Mouse (Mus musculus): ENCODE measurements at regions not wholly inside any gene's neighbourhood (a gene's known extent, or its start where the extent isn't known, plus 50 kb on each side); places are given as distances from the start of the nearest gene placed in this dataset.

DNA sequence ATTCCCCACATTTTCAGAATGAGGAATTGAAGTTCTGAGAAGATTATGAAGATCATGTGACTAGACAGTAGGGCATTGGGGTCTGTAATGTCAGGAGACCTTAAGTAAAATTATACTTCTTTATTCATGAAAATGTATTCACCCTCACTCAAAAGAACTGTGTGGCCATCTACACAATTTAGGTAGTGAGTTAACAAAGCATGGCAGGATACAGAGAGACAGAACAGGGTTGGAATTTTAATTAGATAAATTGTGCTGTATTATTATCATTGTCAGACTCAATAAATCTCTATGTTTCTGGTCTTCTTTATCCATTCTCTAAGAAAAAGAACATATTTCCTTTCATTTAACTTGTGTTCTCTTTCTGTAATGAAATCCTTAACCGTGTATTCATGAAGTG lies 363.5 kb upstream of the Fam98a start:
- Histone ChIP-seq H3K27me3 (replicated peaks; ENCODE audit: control insufficient read depth, insufficient read depth, low read length) (no peaks in the 10 kb centered on the region), H3K9ac (replicated peaks; ENCODE audit: low read depth, low read length) (no peak overlapping the region), H3K4me1 (replicated peaks; ENCODE audit: control insufficient read depth, insufficient read depth, low read length) (no peaks in the 10 kb centered on the region), H3K9me3 (ENCODE audit: control insufficient read depth, low read length) (no peaks in the 10 kb centered on the region), H3K36me3 (ENCODE audit: control insufficient read depth, insufficient read depth) (no peaks in the 10 kb centered on the region), H3K4me3 (replicated peaks; ENCODE audit: low read length) (no peak overlapping the region), H3K27ac (ENCODE audit: low read length) (no peak overlapping the region), H3K4me2 (ENCODE audit: low read length) (no peak overlapping the region)
- ATAC-seq = no peak
- 81% methylated on average over 1 of the region's 1 CpGs for WGBS

GRCm38 (mm10) chr17:75907085-75907484 lies 355.3 kb upstream of the Fam98a start:
- H3K36me3 ChIP-seq (ENCODE audit: control insufficient read depth, insufficient read depth) = no peaks in the 10 kb centered on the region
- H3K4me2 ChIP-seq (ENCODE audit: low read length) = no peak overlapping the region
- no peak for ATAC-seq
- H3K9ac ChIP-seq (replicated peaks; ENCODE audit: low read depth, low read length) = no peak overlapping the region
- H3K4me3 ChIP-seq (replicated peaks; ENCODE audit: low read length) = no peak overlapping the region
- no peaks in the 10 kb centered on the region for H3K27me3 ChIP-seq (replicated peaks; ENCODE audit: control insufficient read depth, insufficient read depth, low read length)
- H3K9me3 ChIP-seq (ENCODE audit: control insufficient read depth, low read length) = no peaks in the 10 kb centered on the region
- WGBS = 86% methylated on average over 3 of the region's 3 CpGs
- H3K4me1 ChIP-seq (replicated peaks; ENCODE audit: control insufficient read depth, insufficient read depth, low read length) = no peaks in the 10 kb centered on the region
- H3K27ac ChIP-seq (ENCODE audit: low read length) = no peak overlapping the region

- H3K4me2 ChIP-seq (ENCODE audit: low read length) = no peak overlapping the region
- no peak overlapping the region for H3K27ac ChIP-seq (ENCODE audit: low read length)
- H3K4me3 ChIP-seq (replicated peaks; ENCODE audit: low read length) = no peak overlapping the region
- no peaks in the 10 kb centered on the region for H3K36me3 ChIP-seq (ENCODE audit: control insufficient read depth, insufficient read depth)
- H3K9me3 ChIP-seq (ENCODE audit: control insufficient read depth, low read length) = no peaks in the 10 kb centered on the region
- 63% methylated on average over 3 of the region's 3 CpGs for WGBS
- H3K27me3 ChIP-seq (replicated peaks; ENCODE audit: control insufficient read depth, insufficient read depth, low read length) = no peaks in the 10 kb centered on the region
- H3K9ac ChIP-seq (replicated peaks; ENCODE audit: low read depth, low read length) = no peak overlapping the region
- ATAC-seq = no peak
- H3K4me1 ChIP-seq (replicated peaks; ENCODE audit: control insufficient read depth, insufficient read depth, low read length) = no peaks in the 10 kb centered on the region
Measured at GRCm38 (mm10) chr17:75906643-75907042, 354.9 kb upstream of the Fam98a start.

- Histone ChIP-seq H3K27me3 (replicated peaks; ENCODE audit: control insufficient read depth, insufficient read depth, low read length) (no peaks in the 10 kb centered on the region), H3K9me3 (ENCODE audit: control insufficient read depth, low read length) (no peaks in the 10 kb centered on the region), H3K4me1 (replicated peaks; ENCODE audit: control insufficient read depth, insufficient read depth, low read length) (no peaks in the 10 kb centered on the region), H3K27ac (ENCODE audit: low read length) (no peak overlapping the region), H3K4me2 (ENCODE audit: low read length) (no peak overlapping the region), H3K4me3 (replicated peaks; ENCODE audit: low read length) (no peak overlapping the region), H3K9ac (replicated peaks; ENCODE audit: low read depth, low read length) (no peak overlapping the region), H3K36me3 (ENCODE audit: control insufficient read depth, insufficient read depth) (no peaks in the 10 kb centered on the region)
- WGBS = 84% methylated on average over 6 of the region's 6 CpGs
- no peak for ATAC-seq
Measured at GRCm38 (mm10) chr17:75895436-75895835, 343.7 kb upstream of the Fam98a start.

DNA sequence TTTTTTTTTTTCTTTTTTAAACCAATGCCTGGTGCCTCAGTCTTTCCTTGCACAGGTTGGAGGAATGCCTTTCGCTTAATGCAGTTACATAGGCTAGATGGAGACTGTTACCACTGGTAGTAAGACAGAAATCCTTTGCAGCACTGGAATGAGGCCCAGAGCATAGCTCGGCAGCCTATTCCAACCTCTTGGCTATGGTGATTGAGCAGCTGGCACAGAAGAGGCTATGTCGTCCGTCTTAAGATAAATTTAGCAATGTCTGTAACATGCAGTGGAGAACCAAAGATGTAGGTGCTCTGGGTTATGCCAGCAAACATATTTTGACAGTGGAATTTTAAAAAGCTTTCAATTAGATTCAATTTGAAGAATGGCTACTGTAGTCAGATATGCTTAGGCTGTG lies 343.2 kb upstream of the Fam98a start:
- no peaks in the 10 kb centered on the region for H3K4me1 ChIP-seq (replicated peaks; ENCODE audit: control insufficient read depth, insufficient read depth, low read length)
- no peaks in the 10 kb centered on the region for H3K27me3 ChIP-seq (replicated peaks; ENCODE audit: control insufficient read depth, insufficient read depth, low read length)
- H3K9me3 ChIP-seq (ENCODE audit: control insufficient read depth, low read length) = no peaks in the 10 kb centered on the region
- H3K4me3 ChIP-seq (replicated peaks; ENCODE audit: low read length) = no peak overlapping the region
- H3K4me2 ChIP-seq (ENCODE audit: low read length) = no peak overlapping the region
- ATAC-seq = no peak
- H3K27ac ChIP-seq (ENCODE audit: low read length) = no peak overlapping the region
- 59% methylated on average over 4 of the region's 4 CpGs for WGBS
- H3K9ac ChIP-seq (replicated peaks; ENCODE audit: low read depth, low read length) = no peak overlapping the region
- no peaks in the 10 kb centered on the region for H3K36me3 ChIP-seq (ENCODE audit: control insufficient read depth, insufficient read depth)

DNA sequence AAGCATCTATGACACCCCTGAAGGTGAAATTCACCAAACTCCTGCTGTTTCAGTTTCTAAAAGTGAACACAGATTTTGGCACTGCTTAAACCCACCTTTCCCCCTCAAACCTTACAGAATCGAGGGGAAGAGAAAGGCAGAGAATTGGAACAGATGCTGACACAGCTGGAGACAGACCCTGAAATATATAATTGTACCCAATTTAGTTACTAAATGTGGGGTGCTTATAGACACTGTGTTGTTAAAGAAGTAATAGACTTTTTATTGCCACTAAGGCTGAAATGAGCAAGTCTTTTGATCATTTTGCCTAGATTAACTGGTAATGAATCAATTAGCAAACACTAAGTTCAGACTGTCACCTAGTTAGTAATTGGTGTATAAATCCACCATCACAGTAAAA lies 341.8 kb upstream of the Fam98a start:
- no peak overlapping the region for H3K9ac ChIP-seq (replicated peaks; ENCODE audit: low read depth, low read length)
- WGBS = 19% methylated on average over 1 of the region's 1 CpGs
- no peak overlapping the region for H3K27ac ChIP-seq (ENCODE audit: low read length)
- H3K9me3 ChIP-seq (ENCODE audit: control insufficient read depth, low read length) = no peaks in the 10 kb centered on the region
- no peaks in the 10 kb centered on the region for H3K27me3 ChIP-seq (replicated peaks; ENCODE audit: control insufficient read depth, insufficient read depth, low read length)
- ATAC-seq = no peak
- H3K4me2 ChIP-seq (ENCODE audit: low read length) = no peak overlapping the region
- no peaks in the 10 kb centered on the region for H3K36me3 ChIP-seq (ENCODE audit: control insufficient read depth, insufficient read depth)
- H3K4me1 ChIP-seq (replicated peaks; ENCODE audit: control insufficient read depth, insufficient read depth, low read length) = no peaks in the 10 kb centered on the region
- H3K4me3 ChIP-seq (replicated peaks; ENCODE audit: low read length) = no peak overlapping the region

GRCm38 (mm10) chr17:75892156-75892555 lies 340.4 kb upstream of the Fam98a start:
- Histone ChIP-seq H3K4me2 (ENCODE audit: low read length) (no peak overlapping the region), H3K9me3 (ENCODE audit: control insufficient read depth, low read length) (no peaks in the 10 kb centered on the region), H3K27ac (ENCODE audit: low read length) (no peak overlapping the region), H3K27me3 (replicated peaks; ENCODE audit: control insufficient read depth, insufficient read depth, low read length) (no peaks in the 10 kb centered on the region), H3K36me3 (ENCODE audit: control insufficient read depth, insufficient read depth) (no peaks in the 10 kb centered on the region), H3K4me1 (replicated peaks; ENCODE audit: control insufficient read depth, insufficient read depth, low read length) (no peaks in the 10 kb centered on the region), H3K4me3 (replicated peaks; ENCODE audit: low read length) (no peak overlapping the region), H3K9ac (replicated peaks; ENCODE audit: low read depth, low read length) (no peak overlapping the region)
- no peak for ATAC-seq
- 93% methylated on average over 4 of the region's 4 CpGs for WGBS

GRCm38 (mm10) chr17:75891564-75891963 lies 339.8 kb upstream of the Fam98a start:
- Histone ChIP-seq H3K9ac (replicated peaks; ENCODE audit: low read depth, low read length) (no peak overlapping the region), H3K4me3 (replicated peaks; ENCODE audit: low read length) (no peak overlapping the region), H3K27me3 (replicated peaks; ENCODE audit: control insufficient read depth, insufficient read depth, low read length) (no peaks in the 10 kb centered on the region), H3K4me1 (replicated peaks; ENCODE audit: control insufficient read depth, insufficient read depth, low read length) (no peaks in the 10 kb centered on the region), H3K9me3 (ENCODE audit: control insufficient read depth, low read length) (no peaks in the 10 kb centered on the region), H3K36me3 (ENCODE audit: control insufficient read depth, insufficient read depth) (no peaks in the 10 kb centered on the region), H3K4me2 (ENCODE audit: low read length) (no peak overlapping the region), H3K27ac (ENCODE audit: low read length) (no peak overlapping the region)
- 89% methylated on average over 4 of the region's 4 CpGs for WGBS
- no peak for ATAC-seq

DNA sequence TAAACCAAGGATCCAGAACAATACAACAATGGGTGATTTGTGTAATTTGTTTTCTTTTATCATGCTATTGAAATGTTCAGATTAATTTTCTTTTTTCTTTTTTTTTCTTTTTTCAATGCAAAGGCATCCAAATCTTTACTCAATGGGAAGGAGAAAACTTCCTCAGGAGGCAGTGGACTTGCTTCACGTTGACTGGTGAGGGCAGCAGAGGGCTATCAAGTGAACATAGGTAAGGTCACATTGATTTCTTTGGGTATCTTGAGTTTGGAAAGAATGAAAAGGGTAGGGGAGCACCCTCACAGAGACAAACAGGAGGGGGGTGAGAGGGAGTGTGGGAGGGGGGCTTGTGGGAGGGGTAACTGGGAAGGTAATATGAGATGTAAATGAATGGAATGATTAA lies 326.1 kb upstream of the Fam98a start:
- H3K36me3 ChIP-seq (ENCODE audit: control insufficient read depth, insufficient read depth) = no peaks in the 10 kb centered on the region
- no peak for ATAC-seq
- no peaks in the 10 kb centered on the region for H3K9me3 ChIP-seq (ENCODE audit: control insufficient read depth, low read length)
- H3K27ac ChIP-seq (ENCODE audit: low read length) = no peak overlapping the region
- H3K4me1 ChIP-seq (replicated peaks; ENCODE audit: control insufficient read depth, insufficient read depth, low read length) = no peaks in the 10 kb centered on the region
- no peaks in the 10 kb centered on the region for H3K27me3 ChIP-seq (replicated peaks; ENCODE audit: control insufficient read depth, insufficient read depth, low read length)
- H3K9ac ChIP-seq (replicated peaks; ENCODE audit: low read depth, low read length) = no peak overlapping the region
- 14% methylated on average over 1 of the region's 1 CpGs for WGBS
- H3K4me3 ChIP-seq (replicated peaks; ENCODE audit: low read length) = no peak overlapping the region
- H3K4me2 ChIP-seq (ENCODE audit: low read length) = no peak overlapping the region

- Histone ChIP-seq H3K4me2 (ENCODE audit: low read length) (no peak overlapping the region), H3K9me3 (ENCODE audit: control insufficient read depth, low read length) (no peaks in the 10 kb centered on the region), H3K27ac (ENCODE audit: low read length) (no peak overlapping the region), H3K9ac (replicated peaks; ENCODE audit: low read depth, low read length) (no peak overlapping the region), H3K36me3 (ENCODE audit: control insufficient read depth, insufficient read depth) (no peaks in the 10 kb centered on the region), H3K4me1 (replicated peaks; ENCODE audit: control insufficient read depth, insufficient read depth, low read length) (no peaks in the 10 kb centered on the region), H3K4me3 (replicated peaks; ENCODE audit: low read length) (no peak overlapping the region), H3K27me3 (replicated peaks; ENCODE audit: control insufficient read depth, insufficient read depth, low read length) (no peaks in the 10 kb centered on the region)
- 50% methylated on average over 7 of the region's 7 CpGs for WGBS
- ATAC-seq = no peak
Measured at GRCm38 (mm10) chr17:75876895-75877294, 325.1 kb upstream of the Fam98a start.

Measured in forebrain, embryonic 16.5 days (tissue).